Mouse (Mus musculus) embryo, embryonic 11.5 days (tissue): Measurements from ENCODE around the gene Zfyve26.
"Not testable (repeated sequence)": the region's sequence is repeated elsewhere in the genome, so short reads cannot be mapped to it uniquely, and the experiment has no call there.

Experiments used
- DNase-seq: peaks from one replicate; pipeline ENCODE4 v3.0.0-alpha.2; 2012; ENCODE audit warnings: low read depth, low spot score

Gene Zfyve26

DNA sequence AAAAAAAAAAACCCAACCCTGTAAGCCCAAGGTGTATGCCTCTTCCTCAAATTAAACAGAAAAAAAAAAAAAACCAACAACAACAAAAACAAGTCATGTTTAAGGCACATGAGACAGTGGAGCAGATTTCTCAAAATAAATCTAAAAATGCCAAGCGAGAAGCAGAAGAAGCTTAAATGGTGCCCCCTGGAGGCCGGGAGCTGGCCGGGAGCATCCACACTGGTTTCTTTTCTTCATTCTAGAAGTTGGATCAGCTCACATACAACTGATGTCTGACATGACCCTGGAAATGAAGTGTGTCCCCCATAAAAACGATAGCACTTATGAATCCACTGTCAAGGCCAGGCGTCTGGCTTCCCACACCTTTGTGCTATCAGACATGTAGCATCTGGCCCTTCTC is 35.1 kb downstream of the Zfyve26 start:
- DNase-seq, result peak; percentile 17

GRCm38 (mm10) chr12:79260154-79260553 is 36.0 kb downstream of the Zfyve26 start:
- DNase-seq, result no peak

- no peak for DNase-seq
These were observed 41.1 kb downstream of the Zfyve26 start for GRCm38 (mm10) chr12:79254975-79255374.

- no peak for DNase-seq
These were observed 42.6 kb downstream of the Zfyve26 start for GRCm38 (mm10) chr12:79253294-79254053.

DNA sequence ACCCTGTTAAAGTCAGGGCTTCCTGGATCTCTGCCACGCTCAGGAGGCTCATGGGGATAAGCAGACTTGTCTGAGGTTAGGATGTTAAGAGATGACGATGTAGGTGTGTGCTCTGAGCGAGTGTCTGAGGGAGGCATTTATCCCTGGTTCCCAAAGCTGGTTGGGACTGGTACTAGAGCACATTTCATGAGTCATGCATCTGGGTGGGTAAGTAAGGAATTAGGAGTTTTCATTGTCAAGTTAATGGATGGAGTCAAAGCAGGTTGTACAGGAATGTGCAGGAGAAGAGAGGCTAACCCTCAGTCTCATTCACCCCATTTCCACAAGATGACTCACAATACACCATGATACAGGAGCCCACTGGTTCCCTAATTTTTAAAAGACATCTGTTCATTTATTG is 48.0 kb downstream of the Zfyve26 start:
- DNase-seq, result no peak

- no peak for DNase-seq
These were observed 53.2 kb downstream of the Zfyve26 start for GRCm38 (mm10) chr12:79242921-79243320.

DNA sequence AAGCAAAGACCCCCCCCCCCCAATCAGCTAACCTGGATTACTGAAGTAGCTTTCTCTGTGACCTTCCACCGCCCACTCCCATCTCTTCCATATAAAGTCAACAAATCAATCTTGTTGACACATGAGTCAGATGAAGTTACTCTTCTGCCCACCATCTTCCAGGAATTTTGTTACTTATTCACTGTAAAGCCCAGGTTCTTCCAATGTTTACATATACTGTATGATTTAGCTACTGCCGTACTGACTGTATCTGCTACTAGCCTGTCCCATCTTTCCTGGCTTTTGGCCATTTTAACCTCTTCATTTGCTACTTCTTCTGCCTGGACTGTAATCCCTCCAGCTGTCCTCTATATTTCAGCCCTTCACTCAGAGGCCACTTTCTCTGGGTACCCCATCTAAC is 54.1 kb downstream of the Zfyve26 start:
- no peak for DNase-seq

GRCm38 (mm10) chr12:79235485-79236080 is 60.5 kb downstream of the Zfyve26 start:
- DNase-seq, result no peak

DNA sequence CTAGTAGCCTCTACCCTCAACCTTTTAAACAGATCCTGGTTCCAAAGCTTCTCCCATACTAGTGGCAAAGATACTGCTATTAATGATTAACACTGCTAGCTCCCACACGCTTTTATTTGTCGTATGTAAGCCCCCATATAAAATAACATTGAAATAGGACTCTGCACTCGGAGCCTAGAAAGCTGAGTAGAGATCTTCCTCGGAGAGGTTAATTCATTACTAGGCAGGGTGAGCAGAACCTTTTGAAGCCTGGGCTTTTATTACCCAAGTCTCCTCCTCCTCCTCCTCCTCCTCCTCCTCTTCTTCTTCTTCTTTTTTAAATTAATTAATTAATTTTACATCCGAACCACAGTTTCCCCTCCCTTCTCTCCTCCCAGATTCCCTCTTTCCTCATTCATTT is 78.6 kb downstream of the Zfyve26 start:
- DNase-seq, result no peak

DNA sequence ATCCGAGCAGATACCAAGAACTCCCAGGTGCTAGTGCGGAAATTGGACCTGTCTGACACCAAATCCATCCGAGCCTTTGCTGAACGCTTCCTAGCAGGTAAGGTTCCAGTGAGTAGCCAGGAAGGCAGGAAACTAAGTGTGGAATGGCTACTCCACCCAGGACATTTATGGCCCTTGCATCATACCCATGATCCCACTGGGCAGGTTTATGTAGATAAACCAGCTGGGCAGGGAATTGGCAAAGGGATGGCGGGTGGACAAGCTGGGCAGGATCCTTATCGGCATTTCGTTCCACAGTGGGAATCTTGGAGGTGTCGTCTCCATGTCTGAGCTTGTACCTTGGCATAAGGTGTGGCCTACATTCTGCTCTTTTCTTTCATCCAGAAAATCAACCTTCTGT is 84.7 kb downstream of the Zfyve26 start:
- no peak for DNase-seq

DNA sequence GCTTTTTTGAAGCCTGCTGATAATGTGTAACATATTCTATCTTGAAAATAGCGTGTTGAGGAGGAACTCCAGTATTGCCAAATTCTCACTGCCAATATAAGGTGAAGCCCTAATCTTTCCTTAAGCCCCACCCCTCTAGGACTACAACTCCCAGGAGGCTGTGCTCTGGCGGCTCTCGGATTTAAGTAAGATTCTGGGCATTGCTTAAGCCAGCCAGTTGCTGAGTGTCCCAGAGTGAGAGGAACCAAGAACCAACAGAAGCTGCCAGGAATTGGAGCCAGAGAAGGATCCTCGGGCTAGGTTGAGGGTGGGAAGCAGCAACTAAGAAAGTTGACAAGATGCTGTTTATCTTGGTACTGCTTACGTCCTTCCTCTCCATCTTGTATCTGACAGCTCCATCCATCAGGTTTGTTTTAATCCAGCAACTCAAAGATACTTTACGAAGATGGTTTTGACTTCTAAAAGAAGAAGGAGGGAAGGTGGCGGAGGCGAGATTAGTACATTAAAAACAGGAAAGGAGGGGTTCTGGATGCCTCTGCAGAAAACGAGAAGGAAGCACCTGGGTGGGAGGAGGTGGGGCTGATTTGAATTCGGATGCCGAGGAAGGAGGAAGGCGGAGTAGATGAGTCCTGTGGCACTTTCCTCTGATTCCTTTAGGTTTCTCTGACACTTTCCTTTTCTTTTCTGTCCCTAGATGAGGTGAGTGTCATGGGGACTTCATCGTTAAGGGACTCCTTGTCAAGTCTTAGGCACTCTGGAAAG is 87.2 kb downstream of the Zfyve26 start, which contains the start of gene Rdh12:
Rdh12 (plus strand) TSS at position 212 of the 762 bp plus-strand sequence.
- no peak for DNase-seq

GRCm38 (mm10) chr12:79201882-79202281 is 94.2 kb downstream of the Zfyve26 start:
- DNase-seq, result no peak

- no peak for DNase-seq
These were observed 99.0 kb downstream of the Zfyve26 start for GRCm38 (mm10) chr12:79197105-79197504.

DNA sequence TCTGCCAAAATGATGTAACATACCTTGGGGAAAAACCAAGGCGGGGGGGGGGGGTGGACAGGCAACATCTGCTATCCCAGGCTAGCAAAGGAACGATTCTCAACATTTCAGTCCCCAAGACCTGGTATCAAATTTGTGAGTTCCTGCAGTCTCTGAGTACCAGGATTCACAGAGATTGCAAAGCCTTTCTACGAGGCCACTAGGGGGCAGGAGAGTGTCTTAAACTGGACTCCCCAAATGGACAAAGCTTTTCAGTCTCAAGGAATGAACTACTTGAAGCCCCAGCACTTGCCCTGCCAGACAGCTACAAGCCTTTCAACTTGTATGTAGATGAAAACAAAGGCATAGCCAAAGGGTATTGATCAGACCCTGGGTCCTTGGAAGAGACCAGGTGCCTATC is 102.7 kb downstream of the Zfyve26 start:
- peak; percentile 70 for DNase-seq

GRCm38 (mm10) chr12:79192193-79192592 is 103.9 kb downstream of the Zfyve26 start, which contains the start of gene Rdh11:
Rdh11 (minus strand) TSS chr12:79192293.
- no peak for DNase-seq

DNA sequence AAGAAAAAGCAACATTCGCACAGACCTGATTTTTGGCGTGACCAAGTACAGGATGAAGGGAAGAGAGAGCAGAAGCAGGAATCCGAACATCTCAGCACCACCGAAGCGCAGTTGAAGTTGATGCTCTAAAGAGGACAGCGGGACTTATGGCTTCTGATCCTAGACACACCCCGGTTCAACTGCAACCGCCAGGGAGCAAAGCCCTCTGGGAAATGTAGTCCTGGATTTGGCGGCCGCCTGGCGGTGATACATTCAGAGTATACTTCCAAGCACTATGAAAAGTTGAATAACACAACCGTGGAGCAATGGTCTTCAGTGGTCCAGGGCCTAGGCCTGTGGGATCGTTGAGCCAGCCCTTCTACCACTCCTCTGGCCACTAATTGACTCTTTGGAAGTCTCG is 104.4 kb downstream of the Zfyve26 start:
- peak; percentile 64 for DNase-seq

- DNase-seq, result peak; percentile 54
These were observed 105.0 kb downstream of the Zfyve26 start for GRCm38 (mm10) chr12:79190931-79191673.

GRCm38 (mm10) chr12:79185160-79185559 is 110.9 kb downstream of the Zfyve26 start:
- not testable (repeated sequence) for DNase-seq
